Mouse (Mus musculus) urinary bladder, postnatal 25 days (tissue): ENCODE measurements around the gene Cox8a.

Experiments used
- DNase-seq: peaks from one replicate; pipeline ENCODE4 v3.0.0; 2022; ENCODE audit warnings: low spot score

Cox8a gene

GRCm38 (mm10) chr19:7217162-7217925 is at the start of gene Cox8a:
Cox8a (minus strand) TSS chr19:7217616.
- DNase-seq, result peak; percentile 85

GRCm38 (mm10) chr19:7266421-7266831 is 49.0 kb upstream of the Cox8a start:
- DNase-seq, result no peak

- DNase-seq, result no peak
Measured at GRCm38 (mm10) chr19:7265478-7266191, 48.2 kb upstream of the Cox8a start.

- DNase-seq, result no peak
Measured at GRCm38 (mm10) chr19:7264766-7265331, 47.4 kb upstream of the Cox8a start.

GRCm38 (mm10) chr19:7264088-7264765 is 46.8 kb upstream of the Cox8a start:
- DNase-seq, result peak; percentile 89

GRCm38 (mm10) chr19:7262592-7262991 is 45.2 kb upstream of the Cox8a start:
- no peak for DNase-seq

- no peak for DNase-seq
Measured at GRCm38 (mm10) chr19:7261964-7262363, 44.5 kb upstream of the Cox8a start.

- DNase-seq, result no peak
Measured at GRCm38 (mm10) chr19:7261476-7261875, 44.1 kb upstream of the Cox8a start.

- DNase-seq, result no peak
Measured at GRCm38 (mm10) chr19:7257881-7258280, 40.5 kb upstream of the Cox8a start.

- no peak for DNase-seq
Measured at GRCm38 (mm10) chr19:7246021-7246420, 28.6 kb upstream of the Cox8a start.

- peak; percentile 93 for DNase-seq
Measured at GRCm38 (mm10) chr19:7240782-7241690, 23.6 kb upstream of the Cox8a start, which contains the start of gene Naa40. Naa40 (minus strand) TSS chr19:7241183.

- DNase-seq, result no peak
Measured at GRCm38 (mm10) chr19:7240291-7240690, 22.9 kb upstream of the Cox8a start.

GRCm38 (mm10) chr19:7239574-7239973 is 22.2 kb upstream of the Cox8a start:
- DNase-seq, result no peak

GRCm38 (mm10) chr19:7236742-7237141 is 19.3 kb upstream of the Cox8a start:
- DNase-seq, result no peak

GRCm38 (mm10) chr19:7236011-7236410 is 18.6 kb upstream of the Cox8a start:
- DNase-seq, result no peak

- DNase-seq, result no peak
Measured at GRCm38 (mm10) chr19:7235461-7235860, 18.0 kb upstream of the Cox8a start.

- peak; percentile 63 for DNase-seq
Measured at GRCm38 (mm10) chr19:7234537-7235221, 17.3 kb upstream of the Cox8a start.

GRCm38 (mm10) chr19:7226511-7226914 is 9.1 kb upstream of the Cox8a start:
- no peak for DNase-seq

GRCm38 (mm10) chr19:7225096-7225690 is 7.8 kb upstream of the Cox8a start:
- no peak for DNase-seq

- no peak for DNase-seq
Measured at GRCm38 (mm10) chr19:7224253-7224652, 6.8 kb upstream of the Cox8a start.
